Comparison of ENCODE assay signal across 9 mouse cellular contexts in genomic region chr13:101540391-101541191, GRCm38 (mm10).
DNase-seq lines count a peak whose midpoint lies in the region; ATAC-seq and TF ChIP-seq lines count a peak whose summit lies in the region.
"Had no signal": no experiment of that assay in that cellular context is flagged by ENCODE, and none has a peak within 500 bp of the region (broad histone marks: within the 10 kb centered on the region; RNA-seq: fewer than 3 reads in every experiment).

No protein-coding gene starts in this region.

- peak; percentile 77 for ATAC-seq in frontal cortex, adult (ENCODE audit: low TSS enrichment)
- peak; percentile 88 for ATAC-seq in common myeloid progenitor, adult 5-6 weeks (replicated peaks; ENCODE audit: low read depth, poor library complexity, severe bottlenecking)
- peak; percentile 49 for ATAC-seq in lung, embryonic 16.5 days (ENCODE audit: low read depth)

- no peaks in the 10 kb centered on the region for H3K27me3 ChIP-seq in lung, embryonic 16.5 days (ENCODE audit: control insufficient read depth, insufficient read depth, low read depth, low read length)
- H3K27me3 ChIP-seq in thymus, adult 2 months (ENCODE audit: control insufficient read depth, insufficient read depth, low read length) = no peaks in the 10 kb centered on the region
- H3K27me3 ChIP-seq: neural tube, embryonic 13.5 days had no signal

- H3K36me3 ChIP-seq in lung, embryonic 16.5 days (ENCODE audit: control insufficient read depth, insufficient read depth, low read length) = no peaks in the 10 kb centered on the region
- H3K36me3 ChIP-seq in thymus, adult 2 months (ENCODE audit: control insufficient read depth, insufficient read depth, low read length) = no peaks in the 10 kb centered on the region
- H3K36me3 ChIP-seq: neural tube, embryonic 13.5 days had no signal

- DNase-seq in frontal cortex, postnatal 25 days (ENCODE audit: low spot score in 2 of 2) = no peak
- DNase-seq in 416B (ENCODE audit: low read depth) = peak; percentile 97
- peak; percentile 16 for DNase-seq in kidney, postnatal 10 days
- DNase-seq in thymus, adult 2 months = peak; percentile 69
- no peak for DNase-seq in ovary, adult 18-20 months (ENCODE audit: low spot score)

- no peak for TF ChIP-seq POLR2A in thymus, adult 2 months (IDR thresholded peaks at IDR 0.05; ENCODE audit: control insufficient read depth, extremely low read depth, insufficient read depth, low read length, poor library complexity)

- H3K4me3 ChIP-seq in lung, embryonic 16.5 days (ENCODE audit: low read length) = no peak overlapping the region
- H3K4me3 ChIP-seq in thymus, adult 2 months (ENCODE audit: control insufficient read depth, insufficient read depth, low read length) = peak overlapping the region; percentile 47
- H3K4me3 ChIP-seq: neural tube, embryonic 13.5 days had no signal

- TF ChIP-seq CTCF in thymus, adult 2 months (IDR thresholded peaks at IDR 0.05; ENCODE audit: borderline replicate concordance, control insufficient read depth, extremely low read depth, insufficient read depth, low read length, poor library complexity) = no peak

- H3K4me2 ChIP-seq in lung, embryonic 16.5 days (ENCODE audit: low read depth, low read length) = peak overlapping the region; percentile 9
- H3K4me2 ChIP-seq: neural tube, embryonic 13.5 days had no signal

- no peak overlapping the region for H3K9ac ChIP-seq in lung, embryonic 16.5 days (ENCODE audit: low read length)
- H3K9ac ChIP-seq: neural tube, embryonic 13.5 days had no signal

- H3K4me1 ChIP-seq in lung, embryonic 16.5 days (replicated peaks; ENCODE audit: control insufficient read depth, insufficient read depth, low read length) = no peaks in the 10 kb centered on the region
- H3K4me1 ChIP-seq in thymus, adult 2 months (replicated peaks; ENCODE audit: control insufficient read depth, insufficient read depth, low read length) = peaks cover 44% of the 10 kb centered on the region

- WGBS in lung, embryonic 16.5 days = 28% methylated on average over 13 of the region's 14 CpGs
- WGBS in thymus, adult 2 months = 4% methylated on average over 14 of the region's 14 CpGs

- no peaks in the 10 kb centered on the region for H3K9me3 ChIP-seq in lung, embryonic 16.5 days (ENCODE audit: control insufficient read depth, low read length)
- H3K9me3 ChIP-seq: neural tube, embryonic 13.5 days had no signal

- no peak overlapping the region for H3K27ac ChIP-seq in lung, embryonic 16.5 days (ENCODE audit: low read length)
- peak overlapping the region; percentile 44 for H3K27ac ChIP-seq in thymus, adult 2 months (ENCODE audit: control insufficient read depth, insufficient read depth, low read length)
- H3K27ac ChIP-seq: neural tube, embryonic 13.5 days had no signal

Comparison
In these comparisons a context has a peak if more than half of its experiments do, and no peak if none do; other contexts are left out.
1. DNase-seq: peak in 416B (single experiment), kidney, postnatal 10 days (single experiment) and thymus, adult 2 months (single experiment); none in frontal cortex, postnatal 25 days (0 of 2) and ovary, adult 18-20 months (single experiment).
2. Peak in every context shown above with its lines, with median percentiles within 50 percentile points of each other: ATAC-seq.